Mouse (Mus musculus): Measurements from ENCODE around the gene Mug2. TPM values are rescaled to one million over a fixed set of nuclear protein-coding genes. Genes with fewer than 3 reads are reported as not detected.
"Not testable (repeated sequence)": the region's sequence is repeated elsewhere in the genome, so short reads cannot be mapped to it uniquely, and the experiment has no call there.

The Mug2 gene
- polyA plus RNA-seq (2015; fragmentation: Nextera tagmentation; extraction: Ambion mirVana): not detected in 2 replicates

- H3K4me1 ChIP-seq; H3K36me3 ChIP-seq (replicated peaks); H3K27ac ChIP-seq; H3K4me3 ChIP-seq; ATAC-seq (replicated peaks); H3K27me3 ChIP-seq (replicated peaks); H3K9me3 ChIP-seq; H3K9ac ChIP-seq; H3K4me2 ChIP-seq: not testable (repeated sequence)
- WGBS: no CpG with 5 or more reads among the region's 3 CpGs
Measured at GRCm38 (mm10) chr6:122006461-122006860, at the start of gene Mug2. Gene Mug2 (plus strand): TSS chr6:122006761.

- H3K4me1 ChIP-seq; H3K9me3 ChIP-seq; H3K9ac ChIP-seq; H3K4me2 ChIP-seq; H3K4me3 ChIP-seq; ATAC-seq (replicated peaks); H3K27me3 ChIP-seq (replicated peaks); H3K27ac ChIP-seq; H3K36me3 ChIP-seq (replicated peaks): not testable (repeated sequence)
- 88% methylated on average over 16 of the region's 16 CpGs for WGBS
Measured at GRCm38 (mm10) chr6:121957803-121958349, 48.7 kb upstream of the Mug2 start.

- no peak overlapping the region for H3K4me3 ChIP-seq
- no peaks in the 10 kb centered on the region for H3K27me3 ChIP-seq (replicated peaks)
- ATAC-seq (replicated peaks): no peak
- no peak overlapping the region for H3K4me2 ChIP-seq
- no peaks in the 10 kb centered on the region for H3K9me3 ChIP-seq
- 83% methylated on average over 7 of the region's 7 CpGs for WGBS
- H3K36me3 ChIP-seq (replicated peaks): no peaks in the 10 kb centered on the region
- no peak overlapping the region for H3K9ac ChIP-seq
- no peaks in the 10 kb centered on the region for H3K4me1 ChIP-seq
- no peak overlapping the region for H3K27ac ChIP-seq
Measured at GRCm38 (mm10) chr6:121975701-121976100, 30.9 kb upstream of the Mug2 start.

- Histone ChIP-seq H3K4me3 (no peak overlapping the region), H3K4me1 (no peaks in the 10 kb centered on the region), H3K27me3 (replicated peaks) (no peaks in the 10 kb centered on the region), H3K36me3 (replicated peaks) (no peaks in the 10 kb centered on the region), H3K9ac (no peak overlapping the region), H3K4me2 (no peak overlapping the region), H3K27ac (no peak overlapping the region), H3K9me3 (no peaks in the 10 kb centered on the region)
- WGBS: 82% methylated on average over 4 of the region's 4 CpGs
- no peak for ATAC-seq (replicated peaks)
Measured at GRCm38 (mm10) chr6:122100904-122101303, 94.3 kb downstream of the Mug2 start.

GRCm38 (mm10) chr6:122101671-122102070 lies 95.1 kb downstream of the Mug2 start:
- ATAC-seq (replicated peaks): no peak
- WGBS: 57% methylated on average over 1 of the region's 1 CpGs

GRCm38 (mm10) chr6:122116963-122117362 lies 110.4 kb downstream of the Mug2 start:
- no peak for ATAC-seq (replicated peaks)
- WGBS: 93% methylated on average over 24 of the region's 24 CpGs

More at GRCm38 (mm10) chr6:122101671-122102070, 95.1 kb downstream of the Mug2 start:
- H3K36me3 ChIP-seq (replicated peaks): no peaks in the 10 kb centered on the region
- H3K9ac ChIP-seq: no peak overlapping the region
- no peak overlapping the region for H3K4me3 ChIP-seq
- no peaks in the 10 kb centered on the region for H3K27me3 ChIP-seq (replicated peaks)
- no peak overlapping the region for H3K4me2 ChIP-seq
- H3K9me3 ChIP-seq: no peaks in the 10 kb centered on the region
- H3K27ac ChIP-seq: no peak overlapping the region
- no peaks in the 10 kb centered on the region for H3K4me1 ChIP-seq

GRCm38 (mm10) chr6:122129521-122129920 lies 123.0 kb downstream of the Mug2 start:
- Histone ChIP-seq H3K27ac (no peak overlapping the region), H3K9ac (no peak overlapping the region), H3K4me3 (no peak overlapping the region), H3K4me1 (no peaks in the 10 kb centered on the region), H3K4me2 (no peak overlapping the region), H3K36me3 (replicated peaks) (no peaks in the 10 kb centered on the region), H3K27me3 (replicated peaks) (no peaks in the 10 kb centered on the region), H3K9me3 (no peaks in the 10 kb centered on the region)
- ATAC-seq (replicated peaks): no peak
- 63% methylated on average over 2 of the region's 2 CpGs for WGBS

More at GRCm38 (mm10) chr6:122116963-122117362, 110.4 kb downstream of the Mug2 start:
- Histone ChIP-seq H3K36me3 (replicated peaks) (no peaks in the 10 kb centered on the region), H3K9me3 (peaks cover 3% of the 10 kb centered on the region; the same call in 1 of the 2 replicates), H3K27me3 (replicated peaks) (no peaks in the 10 kb centered on the region), H3K4me1 (no peaks in the 10 kb centered on the region), H3K4me2 (no peak overlapping the region), H3K4me3 (no peak overlapping the region), H3K27ac (no peak overlapping the region), H3K9ac (no peak overlapping the region)

Other genes with a start within 250 kb of the Mug2 start
- gene Mug1, start 168.2 kb upstream of the Mug2 start, polyA plus RNA-seq (2015; fragmentation: Nextera tagmentation; extraction: Ambion mirVana): not detected in 2 replicates